Mouse (Mus musculus) bone marrow macrophage, adult 2 months (primary cell): ENCODE data around the gene Clip1.

ENCODE experiments used
- CTCF ChIP-seq: IDR thresholded peaks from 2 replicates; pipeline ENCODE4 v1.5.1; 2012; ENCODE audit warnings: low read depth, mild to moderate bottlenecking, low read length, moderate library complexity
- POLR2A ChIP-seq: IDR thresholded peaks from 2 replicates; pipeline ENCODE4 v1.6.1; 2012; ENCODE audit warnings: mild to moderate bottlenecking, low read depth, low read length, borderline replicate concordance

- TF ChIP-seq POLR2A = no peak
- TF ChIP-seq CTCF = no peak
Measured at GRCm38 (mm10) chr5:123667915-123668314, 16.5 kb downstream of the Clip1 start.
